Mouse (Mus musculus): Measurements from ENCODE around the gene Chst12.

DNA sequence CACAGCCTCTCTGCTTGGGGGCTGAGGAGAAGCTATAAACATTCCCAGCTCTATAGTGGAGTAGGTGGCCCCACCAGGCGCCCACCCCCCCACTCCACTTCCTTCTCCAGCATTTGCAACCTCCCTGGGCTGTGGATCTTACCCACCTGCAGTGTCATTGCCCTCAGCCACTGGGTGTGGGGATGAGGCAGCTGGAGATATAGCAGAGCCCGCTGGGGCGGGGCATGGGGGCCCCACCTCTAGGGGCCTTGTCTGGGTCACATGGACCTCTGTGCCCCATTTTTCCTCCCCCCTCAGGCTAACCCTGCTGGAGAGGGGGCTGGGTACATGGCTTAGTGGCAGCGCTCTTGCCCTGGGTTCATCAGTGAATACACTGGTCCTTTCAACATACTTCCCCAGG is 59.5 kb downstream of the Chst12 start, which contains the start of gene Grifin:
- TF ChIP-seq POLR2A (IDR thresholded peaks at IDR 0.05; ENCODE audit: borderline replicate concordance, low read depth, low read length) (no peak), CTCF (IDR thresholded peaks at IDR 0.05; ENCODE audit: low read depth, low read length) (no peak)

Data from bone marrow macrophage, adult 2 months (primary cell).